In the genomic region with DNA sequence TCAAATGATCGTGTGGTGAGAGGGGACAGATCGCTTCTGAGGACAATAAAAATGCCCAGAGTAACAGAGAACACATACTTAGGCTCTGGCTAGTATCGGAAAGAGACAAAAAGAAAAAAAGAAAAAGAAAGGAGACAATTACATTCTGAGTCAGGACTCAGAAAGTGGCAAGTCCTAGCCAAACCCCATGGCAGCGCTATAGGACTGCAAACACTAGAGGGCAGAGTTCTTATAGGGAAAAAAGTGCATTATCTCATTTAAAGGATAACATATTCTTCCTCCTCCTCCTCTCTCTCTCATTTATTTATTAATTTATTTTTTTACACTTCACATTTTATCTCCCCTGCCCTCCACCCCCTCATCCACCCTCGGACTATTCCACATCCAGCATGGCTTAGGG, we compare ENCODE assay signal across 13 mouse cellular contexts.
DNase-seq lines count a peak whose midpoint lies in the region; ATAC-seq and TF ChIP-seq lines count a peak whose summit lies in the region.
"Had no signal": no experiment of that assay in that cellular context is flagged by ENCODE, and none has a peak within 500 bp of the region (broad histone marks: within the 10 kb centered on the region; RNA-seq: fewer than 3 reads in every experiment).

No protein-coding gene starts in this region.

- H3K9me3 ChIP-seq in E14TG2a.4 (ENCODE audit: low read length): no peaks in the 10 kb centered on the region
- H3K9me3 ChIP-seq: limb, embryonic 10.5 days had no signal

- H3K4me3 ChIP-seq in gastrocnemius, adult 2 months: no peak overlapping the region
- no peak overlapping the region for H3K4me3 ChIP-seq in lung, adult 2 months (replicated peaks; ENCODE audit: extremely low read depth, low read depth, low read length)
- H3K4me3 ChIP-seq in E14TG2a.4 (replicated peaks; ENCODE audit: low read length): no peak overlapping the region
- H3K4me3 ChIP-seq: limb, embryonic 10.5 days had no signal

- no peak overlapping the region for H3K27ac ChIP-seq in gastrocnemius, adult 2 months
- H3K27ac ChIP-seq: limb, embryonic 10.5 days; macrophage had no signal

- 81% methylated on average over 5 of the region's 5 CpGs for WGBS in lung, adult 2 months

- H3K36me3 ChIP-seq in E14TG2a.4 (ENCODE audit: insufficient read depth, low read length): no peaks in the 10 kb centered on the region
- H3K36me3 ChIP-seq: limb, embryonic 10.5 days had no signal

- intact Hi-C loops in gastrocnemius, adult 2 months (cut with DNase I): loop anchor here (5.0 kb wide), 1 partner anchor 395 kb away; no protein-coding TSS in a partner anchor

- TF ChIP-seq CTCF in gastrocnemius, adult 2 months (IDR thresholded peaks at IDR 0.05): peak; percentile 52
- 0 out of 2 replicates have a peak, but pooled peaks have one; percentile 5 for TF ChIP-seq CTCF in lung, adult 2 months (IDR thresholded peaks at IDR 0.05; ENCODE audit: insufficient read depth, low read length)
- TF ChIP-seq CTCF in E14TG2a.4 (conservative IDR thresholded peaks at IDR 0.05; ENCODE audit: low read length): peak; percentile 19

- no peaks in the 10 kb centered on the region for H3K4me1 ChIP-seq in lung, adult 2 months (ENCODE audit: control insufficient read depth, insufficient read depth, low read length)
- 0 out of 2 replicates have a peak, but pooled peaks cover 3% of the 10 kb centered on the region for H3K4me1 ChIP-seq in E14TG2a.4 (replicated peaks; ENCODE audit: low read depth, low read length)

- 0 out of 2 replicates have a peak, but pooled peaks cover 2% of the 10 kb centered on the region for H3K27me3 ChIP-seq in E14TG2a.4 (ENCODE audit: insufficient read depth, low read length)

- DNase-seq in gastrocnemius, adult 2 months: no peak
- no peak for DNase-seq in gastrocnemius, adult 18-20 months (ENCODE audit: low spot score)
- no peak for DNase-seq in lung, adult 2 months
- no peak for DNase-seq in lung, postnatal 10 days
- DNase-seq in right cerebral cortex, adult 2 months (ENCODE audit: low spot score in 2 of 2): no peak
- DNase-seq: heart, adult 18-20 months; heart, postnatal 36 days; kidney, adult 9 months; layer of hippocampus, adult 9-11 months had no signal

- ATAC-seq in megakaryocyte, adult 5-6 weeks (ENCODE audit: poor library complexity, severe bottlenecking): peak; percentile 53

- TF ChIP-seq POLR2A in lung, adult 2 months (IDR thresholded peaks at IDR 0.05; ENCODE audit: borderline replicate concordance, extremely low read depth, low read depth, low read length): no peak
